Mouse (Mus musculus): Measurements from ENCODE around the gene Olfr957. TPM values are rescaled to one million over a fixed set of nuclear protein-coding genes. Genes with fewer than 3 reads are reported as not detected.

The Olfr957 gene
- polyA plus RNA-seq, 1 experiment from 2014 or later: not detected

Other genes starting within 250 kb of the Olfr957 start
- not detected in 2 replicates for gene Olfr945, start 239.0 kb downstream of the Olfr957 start, polyA plus RNA-seq (2016; fragmentation: Nextera tagmentation; extraction: Ambion mirVana)
- not detected in 2 replicates for gene Olfr948, start 189.8 kb downstream of the Olfr957 start, polyA plus RNA-seq (2016; fragmentation: Nextera tagmentation; extraction: Ambion mirVana)
- not detected in 2 replicates for gene Olfr951, start 128.4 kb downstream of the Olfr957 start, polyA plus RNA-seq (2016; fragmentation: Nextera tagmentation; extraction: Ambion mirVana)
- not detected in 2 replicates for gene Olfr952, start 88.7 kb downstream of the Olfr957 start, polyA plus RNA-seq (2016; fragmentation: Nextera tagmentation; extraction: Ambion mirVana)
- not detected in 2 replicates for gene Olfr954, start 59.1 kb downstream of the Olfr957 start, polyA plus RNA-seq (2016; fragmentation: Nextera tagmentation; extraction: Ambion mirVana)
- gene Olfr955, start 43.9 kb downstream of the Olfr957 start, polyA plus RNA-seq (2016; fragmentation: Nextera tagmentation; extraction: Ambion mirVana): not detected in 2 replicates
- gene Olfr44, start 21.8 kb downstream of the Olfr957 start, polyA plus RNA-seq (2016; fragmentation: Nextera tagmentation; extraction: Ambion mirVana): not detected in 2 replicates
- not detected in 2 replicates for gene Olfr958, start 38.2 kb upstream of the Olfr957 start, polyA plus RNA-seq (2016; fragmentation: Nextera tagmentation; extraction: Ambion mirVana)
- not detected in 2 replicates for gene Olfr959, start 59.8 kb upstream of the Olfr957 start, polyA plus RNA-seq (2016; fragmentation: Nextera tagmentation; extraction: Ambion mirVana)
- 6.0 and 10.1 TPM in 2 replicates for gene AW551984, start 88.6 kb upstream of the Olfr957 start, polyA plus RNA-seq (2016; fragmentation: Nextera tagmentation; extraction: Ambion mirVana)
- not detected in 2 replicates for gene Olfr148, start 94.8 kb upstream of the Olfr957 start, polyA plus RNA-seq (2016; fragmentation: Nextera tagmentation; extraction: Ambion mirVana)
- gene Olfr960, start 105.6 kb upstream of the Olfr957 start, polyA plus RNA-seq (2016; fragmentation: Nextera tagmentation; extraction: Ambion mirVana): not detected in 2 replicates
- not detected in 2 replicates for gene Olfr961, start 129.3 kb upstream of the Olfr957 start, polyA plus RNA-seq (2016; fragmentation: Nextera tagmentation; extraction: Ambion mirVana)
- not detected in 2 replicates for gene Olfr963, start 151.4 kb upstream of the Olfr957 start, polyA plus RNA-seq (2016; fragmentation: Nextera tagmentation; extraction: Ambion mirVana)
- not detected in 2 replicates for gene Olfr149, start 191.3 kb upstream of the Olfr957 start, polyA plus RNA-seq (2016; fragmentation: Nextera tagmentation; extraction: Ambion mirVana)
- gene Olfr965, start 195.5 kb upstream of the Olfr957 start, polyA plus RNA-seq (2016; fragmentation: Nextera tagmentation; extraction: Ambion mirVana): not detected in 2 replicates
- gene Olfr150, start 215.2 kb upstream of the Olfr957 start, polyA plus RNA-seq (2016; fragmentation: Nextera tagmentation; extraction: Ambion mirVana): not detected in 2 replicates
- not detected in 2 replicates for gene Olfr967, start 230.4 kb upstream of the Olfr957 start, polyA plus RNA-seq (2016; fragmentation: Nextera tagmentation; extraction: Ambion mirVana)